In the genomic region with DNA sequence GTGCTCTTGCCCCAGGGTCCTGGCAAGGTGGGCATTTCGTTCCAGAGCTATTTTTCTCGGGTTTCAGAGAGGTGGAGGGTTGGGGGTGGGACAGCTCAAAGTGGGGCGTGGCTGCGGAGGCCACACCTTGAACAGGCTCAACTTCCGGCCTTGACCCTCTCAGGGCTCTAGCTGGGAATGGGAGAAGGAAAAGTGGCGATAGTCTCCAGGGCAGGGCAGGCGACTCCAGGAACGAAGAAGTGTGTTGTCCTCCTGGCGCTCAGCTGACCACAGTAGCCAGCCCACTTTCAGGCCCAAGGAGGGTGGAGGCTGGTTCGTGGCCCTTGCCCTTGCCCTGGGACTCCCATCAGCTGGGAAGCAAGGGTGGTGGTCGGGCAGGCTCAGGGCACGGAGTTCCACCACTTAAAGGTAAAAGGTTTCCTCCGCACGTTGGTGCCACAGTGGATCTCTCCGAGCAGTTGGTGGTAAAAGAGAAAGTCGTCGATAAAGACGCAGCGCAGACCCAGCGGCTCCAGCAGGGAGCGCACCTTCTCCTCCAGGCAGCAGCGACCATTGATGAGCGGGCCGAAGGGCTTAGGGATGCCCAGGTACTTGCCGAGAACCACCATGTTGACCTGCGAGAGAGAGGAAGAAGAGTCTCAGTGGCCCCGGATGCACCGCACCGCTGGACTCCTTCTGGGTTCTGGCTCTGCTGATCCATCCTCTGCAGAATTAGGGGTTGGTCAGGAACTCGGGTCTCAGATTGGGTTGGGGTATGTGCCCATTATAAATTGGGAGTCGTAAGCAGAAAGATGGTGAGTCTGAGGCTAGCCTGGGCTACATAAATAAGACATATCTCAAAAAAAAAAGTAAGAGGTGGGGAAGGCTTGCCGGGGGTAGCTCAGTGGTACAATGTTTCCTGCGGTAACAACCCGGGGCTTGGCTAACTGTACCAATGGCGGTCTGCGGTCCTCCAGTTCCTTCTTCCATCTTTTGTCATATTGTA, we compare ENCODE assay signal across 8 mouse cellular contexts. TPM values are rescaled to one million over a fixed set of nuclear protein-coding genes. Genes with fewer than 3 reads are reported as not detected.
DNase-seq lines count a peak whose midpoint lies in the region; ATAC-seq and TF ChIP-seq lines count a peak whose summit lies in the region.

No protein-coding gene starts in this region.

- intact Hi-C loops in heart, postnatal 10 days (cut with DNase I): loop anchor here (5.0 kb wide), 1 partner anchor 88 kb away; no protein-coding TSS in a partner anchor

- peaks cover 6% of the 10 kb centered on the region for H3K4me1 ChIP-seq in embryonic facial prominence, embryonic 11.5 days (ENCODE audit: control insufficient read depth, insufficient read depth, low read length)

- no peak overlapping the region for H3K27ac ChIP-seq in layer of hippocampus, adult 2 months
- no peak overlapping the region for H3K27ac ChIP-seq in embryonic facial prominence, embryonic 11.5 days (replicated peaks; ENCODE audit: low read depth, low read length)
- no peak overlapping the region for H3K27ac ChIP-seq in macrophage

- peak in 1 of 2 experiments; percentile 20 for DNase-seq in layer of hippocampus, adult 2 months (ENCODE audit: low spot score in 2 of 2)
- DNase-seq in layer of hippocampus, adult 8-10 months (ENCODE audit: low spot score in 2 of 2): no peak
- peak; percentile 63 for DNase-seq in embryonic facial prominence, embryonic 11.5 days (ENCODE audit: low spot score)
- DNase-seq in heart, postnatal 10 days: peak; percentile 34 to 47
- peak; percentile 65 for DNase-seq in kidney, postnatal 14 days
- DNase-seq in spleen, postnatal 10 days (ENCODE audit: low spot score in 2 of 2): peak; percentile 46 to 65
- no peak for DNase-seq in left cerebral cortex, adult 8-10 months (ENCODE audit: low spot score in 2 of 2)

- 24% methylated on average over 36 of the region's 36 CpGs for WGBS in embryonic facial prominence, embryonic 11.5 days
- WGBS in macrophage (ENCODE audit: missing documents): 17% methylated on average over 35 of the region's 36 CpGs

- no peaks in the 10 kb centered on the region for H3K36me3 ChIP-seq in embryonic facial prominence, embryonic 11.5 days (replicated peaks; ENCODE audit: control insufficient read depth, insufficient read depth, low read depth, low read length)
- H3K36me3 ChIP-seq in macrophage (ENCODE audit: inconsistent target): no peaks in the 10 kb centered on the region

- peak overlapping the region; percentile 45 for H3K9ac ChIP-seq in embryonic facial prominence, embryonic 11.5 days (replicated peaks; ENCODE audit: low read length)

- no peaks in the 10 kb centered on the region for H3K27me3 ChIP-seq in embryonic facial prominence, embryonic 11.5 days (ENCODE audit: control insufficient read depth, insufficient read depth, low read length)

- TF ChIP-seq CTCF in layer of hippocampus, adult 2 months (conservative IDR thresholded peaks at IDR 0.05): peak; percentile 70

- no peaks in the 10 kb centered on the region for H3K79me2 ChIP-seq in macrophage (ENCODE audit: inconsistent target)

- H3K4me3 ChIP-seq in layer of hippocampus, adult 2 months: peak overlapping the region; percentile 38
- peak overlapping the region; percentile 31 for H3K4me3 ChIP-seq in embryonic facial prominence, embryonic 11.5 days (ENCODE audit: low read depth, low read length)
- H3K4me3 ChIP-seq in macrophage (ENCODE audit: inconsistent target): peak overlapping the region; percentile 34

- peak overlapping the region; percentile 69 for H3K4me2 ChIP-seq in embryonic facial prominence, embryonic 11.5 days (ENCODE audit: low read depth, low read length)

- ATAC-seq in embryonic facial prominence, embryonic 11.5 days (replicated peaks; ENCODE audit: insufficient number of reproducible peaks, low FRiP score, low TSS enrichment, low read depth): 0 out of 2 replicates have a peak, but pooled peaks have one; percentile 50

- no peaks in the 10 kb centered on the region for H3K9me3 ChIP-seq in embryonic facial prominence, embryonic 11.5 days (replicated peaks; ENCODE audit: control insufficient read depth, low read length)

RNA-seq across cellular contexts. Expression of a gene that starts 4.1 kb away (rescaled TPM):
- not detected for total RNA-seq in layer of hippocampus, adult 2 months (2021)
- not detected for total RNA-seq in layer of hippocampus, adult 8-10 months (2022)
- not detected in 2 replicates for polyA plus RNA-seq in embryonic facial prominence, embryonic 11.5 days (2014; fragmentation: Nextera tagmentation; extraction: Ambion mirVana)
- under 1 TPM; 0.12 TPM for total RNA-seq in heart, postnatal 10 days (2021)
- under 1 TPM in 1 of 26 experiments, not detected in 25; 0.24 TPM for total RNA-seq in macrophage (2018; cell fraction: chromatin; rRNA removed)
- total RNA-seq in macrophage (2018; cell fraction: cytosol; rRNA removed): under 1 TPM; 0.03 to 0.29 (median 0.09) TPM
- not detected for total RNA-seq in macrophage (2018; cell fraction: nucleus; rRNA removed)
- polyA plus RNA-seq in macrophage (2018): 0.11 to 0.18 TPM (median 0.17 TPM) in 3 replicates
- total RNA-seq in left cerebral cortex, adult 8-10 months (2022): not detected

RNA-seq across cellular contexts. Expression of a gene that starts 31.0 kb away (rescaled TPM):
- not detected for total RNA-seq in layer of hippocampus, adult 2 months (2021)
- total RNA-seq in layer of hippocampus, adult 8-10 months (2022): under 1 TPM in 2 of 4 experiments, not detected in 2; 0.08 to 0.16 TPM
- 0.07 and 0.13 TPM in 2 replicates for polyA plus RNA-seq in embryonic facial prominence, embryonic 11.5 days (2014; fragmentation: Nextera tagmentation; extraction: Ambion mirVana)
- total RNA-seq in heart, postnatal 10 days (2021): not detected
- total RNA-seq in macrophage (2018; cell fraction: chromatin; rRNA removed): not detected
- total RNA-seq in macrophage (2018; cell fraction: cytosol; rRNA removed): under 1 TPM in 2 of 26 experiments, not detected in 24; under 0.01 to 0.03 TPM
- not detected for total RNA-seq in macrophage (2018; cell fraction: nucleus; rRNA removed)
- not detected in 3 replicates for polyA plus RNA-seq in macrophage (2018)
- total RNA-seq in left cerebral cortex, adult 8-10 months (2022): under 1 TPM in 2 of 4 experiments, not detected in 2; 0.11 to 0.16 TPM

RNA-seq across cellular contexts. Expression of a gene that starts 40.5 kb away (rescaled TPM):
- total RNA-seq in layer of hippocampus, adult 2 months (2021): not detected
- under 1 TPM in 1 of 4 experiments, not detected in 3; 0.18 TPM for total RNA-seq in layer of hippocampus, adult 8-10 months (2022)
- 0.18 and 0.20 TPM in 2 replicates for polyA plus RNA-seq in embryonic facial prominence, embryonic 11.5 days (2014; fragmentation: Nextera tagmentation; extraction: Ambion mirVana)
- under 1 TPM; 0.40 to 0.48 TPM for total RNA-seq in heart, postnatal 10 days (2021)
- total RNA-seq in macrophage (2018; cell fraction: chromatin; rRNA removed): 10 to 100 TPM in 10 of 26 experiments, 1 to 10 TPM in 16; 2.3 to 15.7 (median 9.2) TPM
- total RNA-seq in macrophage (2018; cell fraction: cytosol; rRNA removed): 1 to 10 TPM; 2.2 to 6.1 (median 4.0) TPM
- 10 to 100 TPM in 18 of 26 experiments, 1 to 10 TPM in 8; 3.1 to 23.5 (median 15.3) TPM for total RNA-seq in macrophage (2018; cell fraction: nucleus; rRNA removed)
- polyA plus RNA-seq in macrophage (2018): 3.2 to 9.2 TPM (median 6.7 TPM) in 3 replicates
- total RNA-seq in left cerebral cortex, adult 8-10 months (2022): 1 to 10 TPM in 1 of 4 experiments, not detected in 3; 1.6 TPM

Comparison
In these comparisons a context has a peak if more than half of its experiments do, and no peak if none do; other contexts are left out.
1. DNase-seq: peak in embryonic facial prominence, embryonic 11.5 days (single experiment), heart, postnatal 10 days (2 of 2), kidney, postnatal 14 days (single experiment) and spleen, postnatal 10 days (2 of 2); none in layer of hippocampus, adult 8-10 months (0 of 2) and left cerebral cortex, adult 8-10 months (0 of 2).
2. Peak in every context shown above with its lines, with median percentiles within 50 percentile points of each other: H3K4me3 ChIP-seq.